Mouse (Mus musculus) MEL (cell line): Measurements from ENCODE around the gene Slc5a2. TPM values are rescaled to one million over a fixed set of nuclear protein-coding genes. Genes with fewer than 3 reads are reported as not detected.

Experiments
- DNase-seq: peaks from one replicate; pipeline ENCODE4 v3.0.0; 2011; ENCODE audit warnings: low read depth, low spot score
- H3K27ac ChIP-seq: 2 replicates; pipeline ENCODE4 v1.5.1; 2012; ENCODE audit warnings: low read depth, mild to moderate bottlenecking, control low read depth, low read length, moderate library complexity; ENCODE audit not compliant: control insufficient read depth
- H3K27me3 ChIP-seq, 2 experiments: fragments of 150-350 bp in 1 of 2; sonication (generic) in 1 of 2; 2 replicates each; pipeline ENCODE4 v1.6.1; 2012; ENCODE audit warnings: low read length in 2 of 2, mild to moderate bottlenecking in 2 of 2, improper control_type of control experiment in 1 of 2, moderate library complexity in 1 of 2; ENCODE audit not compliant: insufficient read depth in 2 of 2, control insufficient read depth in 1 of 2
- H3K36me3 ChIP-seq, 2 experiments: 2 replicates each; pipeline ENCODE4 v1.6.1; 2012 to 2014; ENCODE audit warnings: low read length in 2 of 2, improper control_type of control experiment in 1 of 2, inconsistent platforms in 1 of 2, mild to moderate bottlenecking in 1 of 2; ENCODE audit not compliant: insufficient read depth in 2 of 2, control insufficient read depth in 1 of 2
- H3K4me1 ChIP-seq, 2 experiments: fragments of 150-350 bp in 1 of 2; sonication (generic) in 1 of 2; 2 replicates each; pipeline ENCODE4 v1.6.1; 2012; ENCODE audit warnings: low read length in 2 of 2, improper control_type of control experiment in 1 of 2, mild to moderate bottlenecking in 1 of 2; ENCODE audit not compliant: insufficient read depth in 2 of 2, control insufficient read depth in 1 of 2
- H3K4me3 ChIP-seq, 2 experiments: fragments of 150-350 bp in 1 of 2; sonication (generic) in 1 of 2; 2 replicates each; pipeline ENCODE4 v1.5.1; 2012; ENCODE audit warnings: low read depth in 2 of 2, low read length in 2 of 2, mild to moderate bottlenecking in 2 of 2, moderate library complexity in 2 of 2, control low read depth in 1 of 2, improper control_type of control experiment in 1 of 2; ENCODE audit not compliant: control insufficient read depth in 1 of 2, insufficient read depth in 1 of 2
- H3K79me2 ChIP-seq: 2 replicates; pipeline ENCODE4 v1.6.1; 2012; ENCODE audit warnings: mild to moderate bottlenecking, low read length, moderate library complexity; ENCODE audit not compliant: control insufficient read depth, poor library complexity, insufficient read depth
- H3K9ac ChIP-seq: 2 replicates; pipeline ENCODE4 v1.6.1; 2012; ENCODE audit warnings: low read depth, mild to moderate bottlenecking, control low read depth, low read length, moderate library complexity; ENCODE audit not compliant: control insufficient read depth, poor library complexity, severe bottlenecking
- H3K9me3 ChIP-seq: fragments of 150-350 bp; sonication (generic); replicated peaks from 2 replicates; pipeline ENCODE4 v1.6.1; 2012; ENCODE audit warnings: mild to moderate bottlenecking, low read length, improper control_type of control experiment, moderate library complexity; ENCODE audit not compliant: insufficient read depth
- BHLHE40 ChIP-seq: IDR thresholded peaks from 2 replicates; pipeline ENCODE4 v1.6.1; 2012; ENCODE audit warnings: low read depth, mild to moderate bottlenecking, inconsistent platforms, low read length, improper control_type of control experiment, borderline replicate concordance
- CHD1 ChIP-seq: IDR thresholded peaks from 2 replicates; pipeline ENCODE4 v1.6.1; 2012; ENCODE audit warnings: low read depth, mild to moderate bottlenecking, inconsistent platforms, low read length, improper control_type of control experiment
- CTCF ChIP-seq, 3 experiments: IDR thresholded peaks in 2 of 3; conservative IDR thresholded peaks in 1 of 3; 2 replicates each; pipeline ENCODE4 v1.5.1; 2011 to 2012; ENCODE audit warnings: low read length in 3 of 3, low read depth in 2 of 3, mild to moderate bottlenecking in 2 of 3, improper control_type of control experiment in 1 of 3, inconsistent platforms in 1 of 3, mixed read lengths in 1 of 3, moderate library complexity in 1 of 3; ENCODE audit not compliant: control insufficient read depth in 1 of 3, insufficient read depth in 1 of 3, poor library complexity in 1 of 3, severe bottlenecking in 1 of 3
- EP300 ChIP-seq, 2 experiments: IDR thresholded peaks; 2 replicates each; pipeline ENCODE4 v1.6.1; 2011; ENCODE audit warnings: improper control_type of control experiment in 2 of 2, low read length in 2 of 2, low read depth in 1 of 2, mild to moderate bottlenecking in 1 of 2
- GABPA ChIP-seq: IDR thresholded peaks from 2 replicates; pipeline ENCODE4 v1.6.1; 2012; ENCODE audit warnings: low read depth, mild to moderate bottlenecking, inconsistent platforms, low read length, improper control_type of control experiment, moderate library complexity
- KAT2A ChIP-seq: conservative IDR thresholded peaks from 2 replicates; pipeline ENCODE4 v1.6.1; 2012; ENCODE audit warnings: low read depth, low read length, improper control_type of control experiment, inconsistent platforms
- MAZ ChIP-seq: IDR thresholded peaks from 2 replicates; pipeline ENCODE4 v1.6.1; 2012; ENCODE audit warnings: low read depth, mild to moderate bottlenecking, inconsistent platforms, low read length, improper control_type of control experiment
- MXI1 ChIP-seq: IDR thresholded peaks from 2 replicates; pipeline ENCODE4 v1.6.1; 2011; ENCODE audit warnings: mild to moderate bottlenecking, low read depth, low read length, improper control_type of control experiment
- MYC ChIP-seq: IDR thresholded peaks from 2 replicates; pipeline ENCODE4 v1.6.1; 2011; ENCODE audit warnings: low read depth, mild to moderate bottlenecking, low read length, improper control_type of control experiment, moderate library complexity
- NELFE ChIP-seq: IDR thresholded peaks from 2 replicates; pipeline ENCODE4 v1.6.1; 2011; ENCODE audit warnings: low read depth, low read length, improper control_type of control experiment
- NRF1 ChIP-seq: IDR thresholded peaks from 2 replicates; pipeline ENCODE4 v1.6.1; 2014; ENCODE audit warnings: low read depth, mild to moderate bottlenecking, inconsistent platforms, low read length, improper control_type of control experiment, moderate library complexity; ENCODE audit not compliant: poor library complexity, insufficient read depth, severe bottlenecking
- POLR2A ChIP-seq, 2 experiments: IDR thresholded peaks; 2 replicates each; pipeline ENCODE4 v1.6.1; 2011 to 2012; ENCODE audit warnings: low read length in 2 of 2, mild to moderate bottlenecking in 2 of 2, control low read depth in 1 of 2, improper control_type of control experiment in 1 of 2, low read depth in 1 of 2, moderate library complexity in 1 of 2; ENCODE audit not compliant: control insufficient read depth in 1 of 2, insufficient read depth in 1 of 2, poor library complexity in 1 of 2
- POLR2AphosphoS5 ChIP-seq: IDR thresholded peaks from 2 replicates; pipeline ENCODE4 v1.6.1; 2012; ENCODE audit warnings: low read depth, borderline replicate concordance, mild to moderate bottlenecking, inconsistent platforms, low read length, moderate library complexity, mixed read lengths
- RCOR1 ChIP-seq: IDR thresholded peaks from 2 replicates; pipeline ENCODE4 v1.6.1; 2012; ENCODE audit warnings: low read depth, mild to moderate bottlenecking, inconsistent platforms, low read length, improper control_type of control experiment
- SMC3 ChIP-seq: IDR thresholded peaks from 2 replicates; pipeline ENCODE4 v1.6.1; 2011; ENCODE audit warnings: low read depth, low read length, improper control_type of control experiment
- UBTF ChIP-seq: IDR thresholded peaks from 2 replicates; pipeline ENCODE4 v1.6.1; 2012; ENCODE audit warnings: low read depth, mild to moderate bottlenecking, inconsistent platforms, low read length, improper control_type of control experiment, moderate library complexity, borderline replicate concordance; ENCODE audit not compliant: insufficient read depth
- USF1 ChIP-seq: IDR thresholded peaks from 2 replicates; pipeline ENCODE4 v1.6.1; 2014; ENCODE audit warnings: low read depth, mild to moderate bottlenecking, inconsistent platforms, low read length, improper control_type of control experiment, moderate library complexity
- ZMIZ1 ChIP-seq: IDR thresholded peaks from 2 replicates; pipeline ENCODE4 v1.6.1; 2012; ENCODE audit warnings: low read depth, mild to moderate bottlenecking, inconsistent platforms, low read length, improper control_type of control experiment, moderate library complexity
- ZNF384 ChIP-seq: IDR thresholded peaks from 2 replicates; pipeline ENCODE4 v1.6.1; 2012; ENCODE audit warnings: low read depth, mild to moderate bottlenecking, inconsistent platforms, low read length, improper control_type of control experiment
- polyA plus RNA-seq, 2 experiments: library from polyadenylated mRNA; stranded (reverse) in 1 of 2; unstranded in 1 of 2; fragments of >175 nt in 1 of 2; fragments of >200 nt in 1 of 2; gene quantifications; 2 replicates each; pipeline versions ENCODE4 v1.2.1 to v1.2.4; 2012; ENCODE audit warnings: low replicate concordance in 2 of 2, low read depth in 1 of 2; ENCODE audit not compliant: insufficient read length in 2 of 2, insufficient read depth in 1 of 2, missing spikeins in 1 of 2
- total RNA-seq: library from RNA; depleted of rRNA; stranded (reverse); fragments of 300-350 nt; gene quantifications from 2 replicates; pipeline ENCODE4 v1.2.3, GENCODE M21; 2012

Slc5a2 gene
- total and polyA plus RNA-seq, 3 experiments, result 0.25 to 0.58 TPM; not detected in 1

DNA sequence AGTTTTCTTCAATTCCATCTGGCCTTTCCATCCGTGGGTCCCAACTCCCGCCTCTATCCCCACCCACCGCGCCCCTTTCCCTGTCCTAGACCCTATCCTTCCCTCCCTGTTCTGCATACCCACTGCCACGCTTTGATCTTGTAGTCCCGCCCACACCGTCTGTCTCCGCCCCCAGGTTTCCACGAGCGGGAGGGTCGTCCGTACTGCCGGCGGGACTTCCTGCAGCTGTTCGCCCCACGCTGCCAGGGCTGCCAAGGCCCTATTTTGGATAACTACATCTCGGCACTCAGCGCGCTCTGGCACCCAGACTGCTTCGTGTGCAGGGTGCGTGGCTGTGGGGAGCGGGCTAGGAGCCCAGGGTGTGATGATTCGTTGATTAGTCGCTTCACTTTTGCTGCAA is 12.8 kb upstream of the Slc5a2 start:
- no peak for DNase-seq
- Histone ChIP-seq H3K4me3 (no peak overlapping the region), H3K36me3 (peaks cover 0 to 4% of the 10 kb centered on the region in 2 experiments; a peak in 2 of 4 replicates), H3K79me2 (no peaks in the 10 kb centered on the region), H3K9ac (no peak overlapping the region), H3K9me3 (no peaks in the 10 kb centered on the region)
- TF ChIP-seq NRF1 (no peak), POLR2AphosphoS5 (no peak), CTCF (IDR thresholded peaks at IDR 0.05 in 2 of 3, conservative IDR thresholded peaks at IDR 0.05 in 1 of 3; ENCODE audit: control insufficient read depth in 1 of 3, insufficient read depth in 1 of 3, low read depth in 2 of 3, low read length in 3 of 3, poor library complexity in 1 of 3, severe bottlenecking in 1 of 3) (no peak), MXI1 (no peak), RCOR1 (no peak), BHLHE40 (no peak), ZMIZ1 (no peak), POLR2A (IDR thresholded peaks at IDR 0.05; ENCODE audit: control insufficient read depth in 1 of 2, insufficient read depth in 1 of 2, low read depth in 1 of 2, low read length in 2 of 2, poor library complexity in 1 of 2) (no peak), GABPA (no peak), ZNF384 (no peak), MAZ (no peak), UBTF (no peak), USF1 (no peak), MYC (no peak), SMC3 (no peak), KAT2A (no peak), NELFE (no peak), EP300 (IDR thresholded peaks at IDR 0.05; ENCODE audit: low read depth in 1 of 2, low read length in 2 of 2) (no peak)
- TF ChIP-seq, all 39 proteins: peak for 0
- Histone ChIP-seq H3K27ac (no peak overlapping the region), H3K27me3 (no peaks in the 10 kb centered on the region; a peak in 1 of 4 replicates), H3K4me1 (peaks cover 9 to 12% of the 10 kb centered on the region in 2 experiments)

DNA sequence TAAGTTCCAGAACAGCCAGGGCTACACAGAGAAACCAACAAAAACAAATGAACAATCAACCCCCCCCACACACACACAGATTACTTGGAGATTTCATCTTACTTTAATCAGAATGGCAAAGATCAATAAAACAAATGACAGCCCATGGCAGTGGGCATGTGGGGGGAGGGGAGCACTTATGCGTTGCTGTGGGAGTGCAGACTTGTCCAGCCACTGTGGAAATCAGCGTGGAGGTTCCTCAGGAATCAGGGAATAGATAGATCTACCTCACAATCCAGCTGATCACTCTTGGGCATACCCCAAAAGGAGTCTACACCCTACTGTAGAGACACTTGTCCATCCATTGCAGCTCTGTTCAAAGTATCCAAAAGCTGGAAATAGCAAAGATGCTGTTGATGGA is 10.5 kb upstream of the Slc5a2 start:
- no peak for DNase-seq
- no peak overlapping the region for H3K9ac ChIP-seq
- no peak for TF ChIP-seq EP300 (IDR thresholded peaks at IDR 0.05; ENCODE audit: low read depth in 1 of 2, low read length in 2 of 2)
- no peak for TF ChIP-seq CHD1
- H3K4me1 ChIP-seq, result peaks cover 9 to 12% of the 10 kb centered on the region in 2 experiments
- no peaks in the 10 kb centered on the region for H3K9me3 ChIP-seq
- no peaks in the 10 kb centered on the region; a peak in 1 of 4 replicates for H3K27me3 ChIP-seq
- no peak overlapping the region for H3K4me3 ChIP-seq
- H3K36me3 ChIP-seq, result peaks cover 0 to 4% of the 10 kb centered on the region in 2 experiments; a peak in 2 of 4 replicates
- no peak overlapping the region for H3K27ac ChIP-seq
- H3K79me2 ChIP-seq, result no peaks in the 10 kb centered on the region
